Mouse (Mus musculus): ENCODE results near the gene Nol12. TPM values are rescaled to one million over a fixed set of nuclear protein-coding genes. Genes with fewer than 3 reads are reported as not detected.

Gene Nol12
- total and polyA plus RNA-seq, 3 experiments, result 13.7 to 91.1 (median 33.2) TPM

- H3K27me3 ChIP-seq (replicated peaks), result peaks cover 17% of the 10 kb centered on the region
Measured at GRCm38 (mm10) chr15:78959537-78959936, 24.8 kb downstream of the Nol12 start.

GRCm38 (mm10) chr15:78960088-78960487, 25.4 kb downstream of the Nol12 start:
- TF ChIP-seq CHD1 (IDR thresholded peaks at IDR 0.05; ENCODE audit: low read depth, low read length) (no peak), BHLHE40 (IDR thresholded peaks at IDR 0.05; ENCODE audit: low read depth, low read length) (peak; percentile 22; the same call in 1 of the 2 replicates)
- Histone ChIP-seq H3K4me3 (replicated peaks in 1 of 3; ENCODE audit: low read depth in 2 of 3, low read length in 2 of 3, poor library complexity in 1 of 3) (no peak overlapping the region), H3K79me2 (replicated peaks; ENCODE audit: control insufficient read depth, extremely low read depth, insufficient read depth, poor library complexity, severe bottlenecking) (no peaks in the 10 kb centered on the region), H3K36me3 (replicated peaks in 1 of 2; ENCODE audit: control insufficient read depth in 1 of 2, insufficient read depth in 1 of 2, low read length in 1 of 2) (no peaks in the 10 kb centered on the region), H3K4me1 (ENCODE audit: control insufficient read depth in 1 of 2, insufficient read depth in 2 of 2) (peaks cover 4 to 12% of the 10 kb centered on the region in 2 experiments; a peak in 1 of 4 replicates), H3K27ac (ENCODE audit: insufficient read depth, low read depth) (no peak overlapping the region), H3K9me3 (replicated peaks; ENCODE audit: low read length) (no peaks in the 10 kb centered on the region), H3K27me3 (replicated peaks) (peaks cover 19% of the 10 kb centered on the region), H3K4me2 (ENCODE audit: insufficient read depth, low read depth, poor library complexity, severe bottlenecking) (no peak overlapping the region), H3K9ac (ENCODE audit: insufficient read depth, low read depth) (no peak overlapping the region)
- dilution Hi-C loops (cut with MboI; ENCODE audit: extremely low pct_ligation_motif_present, extremely low pct_unique_long_range_greater_than_20kb, low sequenced_read_pairs) (no loop called here), in situ Hi-C loops (cut with MboI; ENCODE audit: low pct_ligation_motif_present, low pct_unique_long_range_greater_than_20kb, low sequenced_read_pairs) (no loop called here)
- no peak for DNase-seq (ENCODE audit: extremely low read depth)

More at GRCm38 (mm10) chr15:78959537-78959936, 24.8 kb downstream of the Nol12 start:
- no peaks in the 10 kb centered on the region for H3K36me3 ChIP-seq (replicated peaks in 1 of 2; ENCODE audit: control insufficient read depth in 1 of 2, insufficient read depth in 1 of 2, low read length in 1 of 2)
- dilution Hi-C loops (cut with MboI; ENCODE audit: extremely low pct_ligation_motif_present, extremely low pct_unique_long_range_greater_than_20kb, low sequenced_read_pairs) (no loop called here), in situ Hi-C loops (cut with MboI; ENCODE audit: low pct_ligation_motif_present, low pct_unique_long_range_greater_than_20kb, low sequenced_read_pairs) (no loop called here)
- H3K4me3 ChIP-seq (replicated peaks in 1 of 3; ENCODE audit: low read depth in 2 of 3, low read length in 2 of 3, poor library complexity in 1 of 3), result no peak overlapping the region
- H3K9ac ChIP-seq (ENCODE audit: insufficient read depth, low read depth), result no peak overlapping the region
- no peak overlapping the region for H3K4me2 ChIP-seq (ENCODE audit: insufficient read depth, low read depth, poor library complexity, severe bottlenecking)
- no peaks in the 10 kb centered on the region for H3K79me2 ChIP-seq (replicated peaks; ENCODE audit: control insufficient read depth, extremely low read depth, insufficient read depth, poor library complexity, severe bottlenecking)
- H3K4me1 ChIP-seq (ENCODE audit: control insufficient read depth in 1 of 2, insufficient read depth in 2 of 2), result peaks cover 4 to 12% of the 10 kb centered on the region in 2 experiments; a peak in 1 of 4 replicates
- H3K9me3 ChIP-seq (replicated peaks; ENCODE audit: low read length), result no peaks in the 10 kb centered on the region
- DNase-seq (ENCODE audit: extremely low read depth), result no peak
- no peak overlapping the region for H3K27ac ChIP-seq (ENCODE audit: insufficient read depth, low read depth)
- no peak for TF ChIP-seq ETS1 (conservative IDR thresholded peaks at IDR 0.05; ENCODE audit: low read depth, low read length)
- TF ChIP-seq SMC3 (IDR thresholded peaks at IDR 0.05; ENCODE audit: low read depth, low read length), result no peak
- no peak for TF ChIP-seq RAD21 (IDR thresholded peaks at IDR 0.05; ENCODE audit: low read depth, low read length)
- no peak for TF ChIP-seq HCFC1 (IDR thresholded peaks at IDR 0.05; ENCODE audit: low read depth, low read length)
- no peak for TF ChIP-seq JUN (IDR thresholded peaks at IDR 0.05; ENCODE audit: insufficient read depth, low read depth, low read length)
- TF ChIP-seq E2F4 (IDR thresholded peaks at IDR 0.05; ENCODE audit: insufficient replicate concordance, low read depth, low read length), result no peak
- TF ChIP-seq ZKSCAN1 (IDR thresholded peaks at IDR 0.05; ENCODE audit: borderline replicate concordance, low read depth, low read length), result no peak
- no peak for TF ChIP-seq JUND (conservative IDR thresholded peaks at IDR 0.05; ENCODE audit: low read depth, low read length)
- TF ChIP-seq CHD2 (IDR thresholded peaks at IDR 0.05; ENCODE audit: low read length), result no peak
- no peak for TF ChIP-seq CTCF (conservative IDR thresholded peaks at IDR 0.05 in 1 of 2, IDR thresholded peaks at IDR 0.05 in 1 of 2; ENCODE audit: low read depth in 2 of 2, low read length in 2 of 2)
- TF ChIP-seq MXI1 (IDR thresholded peaks at IDR 0.05; ENCODE audit: low read depth, low read length), result no peak
- TF ChIP-seq MAZ (IDR thresholded peaks at IDR 0.05; ENCODE audit: low read depth, low read length), result no peak
- TF ChIP-seq MAFK (IDR thresholded peaks at IDR 0.05; ENCODE audit: insufficient replicate concordance, low read length), result no peak
